Mouse (Mus musculus): Measurements from ENCODE around the gene Mmrn1.
"Not testable (repeated sequence)": the region's sequence is repeated elsewhere in the genome, so short reads cannot be mapped to it uniquely, and the experiment has no call there.

Mmrn1 gene

GRCm38 (mm10) chr6:60924676-60925075 lies at the start of gene Mmrn1:
Gene Mmrn1 (plus strand): TSS chr6:60924976.
- not testable (repeated sequence) for DNase-seq (ENCODE audit: extremely low read depth, low read depth, low spot score)

GRCm38 (mm10) chr6:60880362-60880761 lies 44.4 kb upstream of the Mmrn1 start:
- no peak for DNase-seq (ENCODE audit: extremely low read depth, low read depth, low spot score)

GRCm38 (mm10) chr6:60881534-60881933 lies 43.2 kb upstream of the Mmrn1 start:
- DNase-seq (ENCODE audit: extremely low read depth, low read depth, low spot score): no peak

GRCm38 (mm10) chr6:60907272-60907671 lies 17.5 kb upstream of the Mmrn1 start:
- no peak for DNase-seq (ENCODE audit: extremely low read depth, low read depth, low spot score)

- no peak for DNase-seq (ENCODE audit: extremely low read depth, low read depth, low spot score)
Observed at GRCm38 (mm10) chr6:60931364-60931763, 6.6 kb downstream of the Mmrn1 start.

GRCm38 (mm10) chr6:60934835-60935234 lies 10.1 kb downstream of the Mmrn1 start:
- no peak for DNase-seq (ENCODE audit: extremely low read depth, low read depth, low spot score)

- no peak for DNase-seq (ENCODE audit: extremely low read depth, low read depth, low spot score)
Observed at GRCm38 (mm10) chr6:60935448-60936130, 10.8 kb downstream of the Mmrn1 start.

GRCm38 (mm10) chr6:60944178-60944577 lies 19.4 kb downstream of the Mmrn1 start:
- no peak for DNase-seq (ENCODE audit: extremely low read depth, low read depth, low spot score)

- DNase-seq (ENCODE audit: extremely low read depth, low read depth, low spot score): no peak
Observed at GRCm38 (mm10) chr6:60944621-60945020, 19.8 kb downstream of the Mmrn1 start.

GRCm38 (mm10) chr6:60950415-60950814 lies 25.6 kb downstream of the Mmrn1 start:
- DNase-seq (ENCODE audit: extremely low read depth, low read depth, low spot score): no peak

- DNase-seq (ENCODE audit: extremely low read depth, low read depth, low spot score): no peak
Observed at GRCm38 (mm10) chr6:60961285-60961684, 36.5 kb downstream of the Mmrn1 start.

GRCm38 (mm10) chr6:60961838-60962237 lies 37.1 kb downstream of the Mmrn1 start:
- DNase-seq (ENCODE audit: extremely low read depth, low read depth, low spot score): no peak

- no peak for DNase-seq (ENCODE audit: extremely low read depth, low read depth, low spot score)
Observed at GRCm38 (mm10) chr6:60962668-60963067, 37.9 kb downstream of the Mmrn1 start.

- no peak for DNase-seq (ENCODE audit: extremely low read depth, low read depth, low spot score)
Observed at GRCm38 (mm10) chr6:60963726-60964125, 39.0 kb downstream of the Mmrn1 start.

- no peak for DNase-seq (ENCODE audit: extremely low read depth, low read depth, low spot score)
Observed at GRCm38 (mm10) chr6:60966931-60967330, 42.2 kb downstream of the Mmrn1 start.

GRCm38 (mm10) chr6:60969407-60969806 lies 44.6 kb downstream of the Mmrn1 start:
- no peak for DNase-seq (ENCODE audit: extremely low read depth, low read depth, low spot score)

- DNase-seq (ENCODE audit: extremely low read depth, low read depth, low spot score): no peak
Observed at GRCm38 (mm10) chr6:60970811-60971210, 46.0 kb downstream of the Mmrn1 start.

GRCm38 (mm10) chr6:60978610-60979009 lies 53.8 kb downstream of the Mmrn1 start:
- DNase-seq (ENCODE audit: extremely low read depth, low read depth, low spot score): no peak

GRCm38 (mm10) chr6:60979039-60979438 lies 54.3 kb downstream of the Mmrn1 start:
- no peak for DNase-seq (ENCODE audit: extremely low read depth, low read depth, low spot score)

GRCm38 (mm10) chr6:60984360-60984759 lies 59.6 kb downstream of the Mmrn1 start:
- DNase-seq (ENCODE audit: extremely low read depth, low read depth, low spot score): no peak

GRCm38 (mm10) chr6:60985919-60986318 lies 61.1 kb downstream of the Mmrn1 start:
- DNase-seq (ENCODE audit: extremely low read depth, low read depth, low spot score): no peak

GRCm38 (mm10) chr6:60986914-60987313 lies 62.1 kb downstream of the Mmrn1 start:
- DNase-seq (ENCODE audit: extremely low read depth, low read depth, low spot score): no peak

- DNase-seq (ENCODE audit: extremely low read depth, low read depth, low spot score): no peak
Observed at GRCm38 (mm10) chr6:60987804-60988203, 63.0 kb downstream of the Mmrn1 start.
